Mouse (Mus musculus): Measurements from ENCODE around the gene Mxi1. TPM values are rescaled to one million over a fixed set of nuclear protein-coding genes. Genes with fewer than 3 reads are reported as not detected.

Gene Mxi1
- total RNA-seq, 2 experiments from 2014 or later = 27.7 to 31.0 TPM

- DNase-seq = no peak
Observed at GRCm38 (mm10) chr19:53423341-53423753, 113.0 kb downstream of the Mxi1 start.

- no peak for DNase-seq
Observed at GRCm38 (mm10) chr19:53423816-53424465, 113.6 kb downstream of the Mxi1 start.

- DNase-seq = no peak
Observed at GRCm38 (mm10) chr19:53424629-53425028, 114.3 kb downstream of the Mxi1 start.

Other genes starting within 250 kb of the Mxi1 start
- gene Add3, start 170.1 kb upstream of the Mxi1 start, total RNA-seq (2021) = 10 to 100 TPM; 61.3 to 68.6 TPM
- not detected for gene Gm10197, start 61.2 kb downstream of the Mxi1 start, total RNA-seq (2021)
- gene Smndc1, start 80.1 kb downstream of the Mxi1 start, total RNA-seq (2021) = 10 to 100 TPM; 27.3 to 34.7 TPM
- gene Dusp5, start 218.6 kb downstream of the Mxi1 start, total RNA-seq (2021) = 1 to 10 TPM; 1.3 to 2.3 TPM

Data from gastrocnemius, postnatal 10 days (tissue).